Mouse (Mus musculus) stomach, postnatal 0 days (tissue): Measurements from ENCODE around the gene Pilrb2.

Experiments
- CTCF ChIP-seq: IDR thresholded peaks from 2 replicates; pipeline ENCODE4 v1.5.1; 2016; ENCODE audit warnings: antibody characterized with exemption, low read depth, mild to moderate bottlenecking, moderate library complexity
- EP300 ChIP-seq: optimal IDR thresholded peaks from 2 replicates; pipeline ENCODE3; 2016; ENCODE audit warnings: antibody characterized with exemption

- peak; percentile 83 for TF ChIP-seq CTCF
- TF ChIP-seq EP300 = no peak
Observed at GRCm38 (mm10) chr5:137885894-137886293, 14.3 kb upstream of the Pilrb2 start.
